Mouse (Mus musculus) midbrain, embryonic 16.5 days (tissue): Measurements from ENCODE around the gene Hbb-bh2. TPM values are rescaled to one million over a fixed set of nuclear protein-coding genes. Genes with fewer than 3 reads are reported as not detected.
"Not testable (repeated sequence)": the region's sequence is repeated elsewhere in the genome, so short reads cannot be mapped to it uniquely, and the experiment has no call there.

Experiments used
- ATAC-seq: fragments of 200-750 bp; cut with Nextera tagmentation; 2 replicates; pipeline ENCODE4 v1.8.0; 2017; ENCODE audit warnings: moderate TSS enrichment
- H3K27ac ChIP-seq: fragments of 300-500 bp; sonication (generic); 2 replicates; pipeline ENCODE4 v1.5.1; 2014; ENCODE audit warnings: mild to moderate bottlenecking, low read length, mixed read lengths
- H3K27me3 ChIP-seq: fragments of 300-500 bp; sonication (generic); 2 replicates; pipeline ENCODE4 v1.6.1; 2014; ENCODE audit warnings: low read depth, low read length, mixed read lengths; ENCODE audit not compliant: control insufficient read depth, insufficient read depth
- H3K36me3 ChIP-seq: fragments of 300-500 bp; sonication (generic); 2 replicates; pipeline ENCODE4 v1.6.1; 2014; ENCODE audit warnings: mild to moderate bottlenecking, low read length, moderate library complexity, mixed read lengths; ENCODE audit not compliant: control insufficient read depth, insufficient read depth
- H3K4me1 ChIP-seq: fragments of 300-500 bp; sonication (generic); 2 replicates; pipeline ENCODE4 v1.6.1; 2014; ENCODE audit warnings: mild to moderate bottlenecking, low read length, mixed read lengths; ENCODE audit not compliant: control insufficient read depth, insufficient read depth
- H3K4me2 ChIP-seq: fragments of 300-500 bp; sonication (generic); 2 replicates; pipeline ENCODE4 v1.6.1; 2014; ENCODE audit warnings: mild to moderate bottlenecking, low read length, mixed read lengths
- H3K4me3 ChIP-seq: fragments of 300-500 bp; sonication (generic); 2 replicates; pipeline ENCODE4 v1.5.1; 2014; ENCODE audit warnings: low read depth, mild to moderate bottlenecking, low read length, moderate library complexity, mixed read lengths
- H3K9ac ChIP-seq: fragments of 300-500 bp; sonication (generic); 2 replicates; pipeline ENCODE4 v1.6.1; 2014; ENCODE audit warnings: low read depth, low read length, mixed read lengths
- H3K9me3 ChIP-seq: fragments of 300-500 bp; sonication (generic); replicated peaks from 2 replicates; pipeline ENCODE4 v1.6.1; 2014; ENCODE audit warnings: mild to moderate bottlenecking, low read length, mixed read lengths; ENCODE audit not compliant: control insufficient read depth, poor library complexity, severe bottlenecking
- WGBS: fragments of 180-500 bp; shearing (Covaris S2); extraction: QIAGEN DNeasy Blood & Tissue Kit; methylation state at CpG from one replicate; pipeline ENCODE4 v1.1.7; 2014; 5-methylcytosine and 5-hydroxymethylcytosine counted together
- polyA plus RNA-seq: library from polyadenylated mRNA; unstranded; fragments of >200 nt; fragmentation: Nextera tagmentation; extraction: Ambion mirVana; gene quantifications from 2 replicates; pipeline ENCODE4 v1.2.1, GENCODE M21; 2015

Gene Hbb-bh2
- polyA plus RNA-seq, 1 experiment from 2014 or later: not detected

- 97% methylated on average over 3 of the region's 3 CpGs for WGBS
- no peak overlapping the region for H3K27ac ChIP-seq
- no peak overlapping the region for H3K4me3 ChIP-seq
- no peaks in the 10 kb centered on the region for H3K9me3 ChIP-seq
- H3K27me3 ChIP-seq: no peaks in the 10 kb centered on the region
- H3K9ac ChIP-seq: no peak overlapping the region
- H3K4me1 ChIP-seq: no peaks in the 10 kb centered on the region
- no peaks in the 10 kb centered on the region for H3K36me3 ChIP-seq
- H3K4me2 ChIP-seq: no peak overlapping the region
- no peak for ATAC-seq
Observed at GRCm38 (mm10) chr7:103825536-103826254, 14.6 kb downstream of the Hbb-bh2 start.

GRCm38 (mm10) chr7:103824597-103824996 lies 15.7 kb downstream of the Hbb-bh2 start:
- WGBS: 94% methylated on average over 2 of the region's 2 CpGs
- H3K9ac ChIP-seq: no peak overlapping the region
- H3K9me3 ChIP-seq: no peaks in the 10 kb centered on the region
- no peak overlapping the region for H3K4me3 ChIP-seq
- no peak overlapping the region for H3K27ac ChIP-seq
- no peak for ATAC-seq
- no peaks in the 10 kb centered on the region for H3K36me3 ChIP-seq
- H3K4me2 ChIP-seq: no peak overlapping the region
- no peaks in the 10 kb centered on the region for H3K4me1 ChIP-seq
- H3K27me3 ChIP-seq: no peaks in the 10 kb centered on the region

DNA sequence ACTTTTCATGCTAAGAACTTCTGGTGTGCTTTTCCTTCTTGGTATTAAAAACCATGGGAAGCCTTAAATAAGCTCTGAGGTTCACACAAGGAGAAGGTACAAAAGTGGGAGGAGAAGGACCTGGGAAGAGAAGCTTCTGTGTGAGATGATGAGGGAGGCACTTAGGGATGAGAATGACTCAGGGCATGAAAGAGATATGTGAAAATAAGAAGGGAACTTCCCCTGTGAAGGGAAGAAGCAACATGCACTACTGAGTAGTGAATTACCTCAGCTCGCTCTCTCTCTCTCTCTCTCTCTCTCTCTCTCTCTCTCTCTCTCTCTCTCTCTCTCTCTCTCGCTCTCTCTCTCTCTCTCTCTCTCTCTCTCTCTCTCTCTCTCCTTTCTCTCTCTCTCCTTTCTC lies 25.2 kb downstream of the Hbb-bh2 start:
- not testable (repeated sequence) for H3K4me3 ChIP-seq, H3K9me3 ChIP-seq, H3K9ac ChIP-seq, H3K4me2 ChIP-seq, H3K4me1 ChIP-seq, H3K27me3 ChIP-seq, ATAC-seq, H3K36me3 ChIP-seq, H3K27ac ChIP-seq
- 100% methylated on average over 1 of the region's 2 CpGs for WGBS

- H3K36me3 ChIP-seq: no peaks in the 10 kb centered on the region
- H3K4me3 ChIP-seq: no peak within 1 kb of the TSS
- no peak within 1 kb of the TSS for H3K27ac ChIP-seq
- no peaks in the 10 kb centered on the region for H3K9me3 ChIP-seq
- H3K4me2 ChIP-seq: no peak within 1 kb of the TSS
- no peak for ATAC-seq
- H3K9ac ChIP-seq: no peak within 1 kb of the TSS
- H3K4me1 ChIP-seq: no peaks in the 10 kb centered on the region
- no peaks in the 10 kb centered on the region for H3K27me3 ChIP-seq
- 95% methylated on average over 3 of the region's 3 CpGs for WGBS
Observed at GRCm38 (mm10) chr7:103813766-103814165, 26.6 kb downstream of the Hbb-bh2 start, which contains the start of gene Hbb-bt. TSS of gene Hbb-bt (minus strand) at chr7:103813996.

DNA sequence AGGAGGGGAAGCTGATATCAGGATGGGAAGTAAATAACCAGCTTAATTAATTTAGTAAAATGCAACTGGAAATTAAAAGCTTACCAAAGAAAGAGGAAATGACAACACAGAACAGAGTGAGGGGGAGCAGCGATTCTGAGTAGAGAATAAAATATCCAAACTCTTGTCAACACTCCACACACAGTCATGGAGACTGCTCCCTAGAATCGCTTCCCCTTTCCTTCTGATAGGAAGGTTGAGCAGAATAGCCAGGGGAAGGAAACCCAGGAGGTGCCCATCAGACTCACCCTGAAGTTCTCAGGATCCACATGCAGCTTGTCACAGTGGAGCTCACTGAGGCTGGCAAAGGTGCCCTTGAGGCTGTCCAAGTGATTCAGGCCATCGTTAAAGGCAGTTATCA lies 27.2 kb downstream of the Hbb-bh2 start:
- not testable (repeated sequence) for H3K4me2 ChIP-seq, H3K9ac ChIP-seq, ATAC-seq, H3K36me3 ChIP-seq, H3K9me3 ChIP-seq, H3K4me3 ChIP-seq, H3K27ac ChIP-seq, H3K4me1 ChIP-seq, H3K27me3 ChIP-seq
- no CpG with 5 or more reads among the region's 3 CpGs for WGBS

DNA sequence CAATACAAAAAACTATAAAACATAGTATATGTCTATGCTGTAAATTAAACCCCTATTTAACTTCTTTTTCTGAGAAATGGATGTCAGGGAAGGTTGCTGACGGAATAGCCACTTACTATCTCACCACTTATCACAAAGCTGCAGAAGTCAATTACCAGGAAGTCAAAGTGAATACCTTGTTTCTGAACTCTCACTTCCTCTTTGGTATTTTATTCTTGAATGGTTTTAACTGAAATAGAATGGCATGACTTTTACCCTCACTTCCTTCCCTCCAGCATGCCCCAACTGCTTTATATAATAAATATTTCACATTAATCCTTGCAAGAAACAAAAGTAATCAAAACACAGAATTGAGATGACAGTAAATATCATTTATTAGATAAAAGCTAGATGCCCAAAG lies 28.1 kb downstream of the Hbb-bh2 start:
- Histone ChIP-seq H3K9me3 (no peaks in the 10 kb centered on the region), H3K27me3 (no peaks in the 10 kb centered on the region), H3K36me3 (no peaks in the 10 kb centered on the region), H3K4me1 (no peaks in the 10 kb centered on the region), H3K27ac (no peak overlapping the region), H3K9ac (no peak overlapping the region), H3K4me3 (no peak overlapping the region), H3K4me2 (no peak overlapping the region)
- 76% methylated on average over 1 of the region's 1 CpGs for WGBS
- ATAC-seq: no peak

- H3K9me3 ChIP-seq: no peaks in the 10 kb centered on the region
- no peaks in the 10 kb centered on the region for H3K4me1 ChIP-seq
- no peaks in the 10 kb centered on the region for H3K36me3 ChIP-seq
- no peak for ATAC-seq
- H3K4me3 ChIP-seq: no peak overlapping the region
- H3K4me2 ChIP-seq: no peak overlapping the region
- no peaks in the 10 kb centered on the region for H3K27me3 ChIP-seq
- no peak overlapping the region for H3K27ac ChIP-seq
- WGBS: 97% methylated on average over 1 of the region's 1 CpGs
- H3K9ac ChIP-seq: no peak overlapping the region
Observed at GRCm38 (mm10) chr7:103811223-103811845, 29.0 kb downstream of the Hbb-bh2 start.

GRCm38 (mm10) chr7:103810746-103811145 lies 29.6 kb downstream of the Hbb-bh2 start:
- ATAC-seq: no peak
- Histone ChIP-seq H3K9ac (no peak overlapping the region), H3K27me3 (no peaks in the 10 kb centered on the region), H3K36me3 (no peaks in the 10 kb centered on the region), H3K4me3 (no peak overlapping the region), H3K9me3 (no peaks in the 10 kb centered on the region), H3K4me1 (no peaks in the 10 kb centered on the region), H3K27ac (no peak overlapping the region), H3K4me2 (no peak overlapping the region)
- 86% methylated on average over 3 of the region's 3 CpGs for WGBS

GRCm38 (mm10) chr7:103810296-103810695 lies 30.0 kb downstream of the Hbb-bh2 start:
- no peaks in the 10 kb centered on the region for H3K27me3 ChIP-seq
- H3K9ac ChIP-seq: no peak overlapping the region
- no peak overlapping the region for H3K27ac ChIP-seq
- H3K36me3 ChIP-seq: no peaks in the 10 kb centered on the region
- H3K4me3 ChIP-seq: no peak overlapping the region
- H3K4me2 ChIP-seq: no peak overlapping the region
- 94% methylated on average over 1 of the region's 1 CpGs for whole genome bisulfite sequencing
- H3K9me3 ChIP-seq: no peaks in the 10 kb centered on the region
- ATAC-seq: no peak
- H3K4me1 ChIP-seq: no peaks in the 10 kb centered on the region
